ENCODE assay signal across 15 mouse cellular contexts in genomic region chr5:32397719-32398118, GRCm38 (mm10).
DNase-seq lines count a peak whose midpoint lies in the region; ATAC-seq lines count a peak whose summit lies in the region.
"Had no signal": no experiment of that assay in that cellular context is flagged by ENCODE, and none has a peak within 500 bp of the region (broad histone marks: within the 10 kb centered on the region; RNA-seq: fewer than 3 reads in every experiment).

No protein-coding gene starts in this region.

- ATAC-seq in kidney, embryonic 16.5 days (ENCODE audit: low FRiP score, low TSS enrichment): 0 out of 2 replicates have a peak, but pooled peaks have one; percentile 39
- ATAC-seq in embryonic facial prominence, embryonic 11.5 days (replicated peaks; ENCODE audit: insufficient number of reproducible peaks, low FRiP score, low TSS enrichment, low read depth): no peak
- ATAC-seq in lung, embryonic 16.5 days (ENCODE audit: low read depth): peak; percentile 78
- ATAC-seq in stomach, embryonic 16.5 days (ENCODE audit: insufficient read depth, low FRiP score): no peak
- ATAC-seq: midbrain, embryonic 16.5 days had no signal

- WGBS in kidney, embryonic 16.5 days: 68% methylated on average over 3 of the region's 3 CpGs
- 67% methylated on average over 3 of the region's 3 CpGs for WGBS in embryonic facial prominence, embryonic 11.5 days
- 58% methylated on average over 3 of the region's 3 CpGs for WGBS in lung, embryonic 16.5 days
- WGBS in stomach, embryonic 16.5 days: 49% methylated on average over 3 of the region's 3 CpGs

- no peaks in the 10 kb centered on the region for H3K36me3 ChIP-seq in kidney, embryonic 16.5 days (ENCODE audit: insufficient read depth, low read length)
- no peaks in the 10 kb centered on the region for H3K36me3 ChIP-seq in embryonic facial prominence, embryonic 11.5 days (replicated peaks; ENCODE audit: control insufficient read depth, insufficient read depth, low read depth, low read length)
- H3K36me3 ChIP-seq in lung, embryonic 16.5 days (ENCODE audit: control insufficient read depth, insufficient read depth, low read length): no peaks in the 10 kb centered on the region
- no peaks in the 10 kb centered on the region for H3K36me3 ChIP-seq in stomach, embryonic 16.5 days (ENCODE audit: control insufficient read depth, insufficient read depth, low read length)
- H3K36me3 ChIP-seq: neural tube, embryonic 12.5 days had no signal

- DNase-seq in kidney, adult 18-20 months: no peak
- DNase-seq in embryonic facial prominence, embryonic 11.5 days (ENCODE audit: low spot score): peak; percentile 29
- DNase-seq in urinary bladder, postnatal 4 days (ENCODE audit: low spot score in 2 of 2): no peak
- no peak for DNase-seq in testis, postnatal 10 days (ENCODE audit: low spot score)
- DNase-seq in urinary bladder, postnatal 36 days (ENCODE audit: low spot score in 2 of 2): no peak
- DNase-seq: adrenal gland, postnatal 14 days; liver; thymus, postnatal 14 days had no signal

- no peaks in the 10 kb centered on the region for H3K9me3 ChIP-seq in kidney, embryonic 16.5 days (ENCODE audit: low read length)
- no peaks in the 10 kb centered on the region for H3K9me3 ChIP-seq in embryonic facial prominence, embryonic 11.5 days (replicated peaks; ENCODE audit: control insufficient read depth, low read length)
- H3K9me3 ChIP-seq in lung, embryonic 16.5 days (ENCODE audit: control insufficient read depth, low read length): no peaks in the 10 kb centered on the region
- H3K9me3 ChIP-seq in stomach, embryonic 16.5 days (replicated peaks; ENCODE audit: control insufficient read depth, low read length): no peaks in the 10 kb centered on the region
- H3K9me3 ChIP-seq: neural tube, embryonic 12.5 days had no signal

- 0 out of 2 replicates have a peak, but pooled peaks cover 4% of the 10 kb centered on the region for H3K4me1 ChIP-seq in kidney, embryonic 16.5 days (ENCODE audit: insufficient read depth, low read length)
- no peaks in the 10 kb centered on the region for H3K4me1 ChIP-seq in embryonic facial prominence, embryonic 11.5 days (ENCODE audit: control insufficient read depth, insufficient read depth, low read length)
- peaks cover 13% of the 10 kb centered on the region for H3K4me1 ChIP-seq in lung, embryonic 16.5 days (replicated peaks; ENCODE audit: control insufficient read depth, insufficient read depth, low read length)
- peaks cover 31% of the 10 kb centered on the region for H3K4me1 ChIP-seq in stomach, embryonic 16.5 days (ENCODE audit: control insufficient read depth, insufficient read depth, low read length)
- H3K4me1 ChIP-seq: neural tube, embryonic 12.5 days had no signal

- no peak overlapping the region for H3K27ac ChIP-seq in kidney, embryonic 16.5 days (ENCODE audit: low read length)
- H3K27ac ChIP-seq in embryonic facial prominence, embryonic 11.5 days (replicated peaks; ENCODE audit: low read depth, low read length): no peak overlapping the region
- H3K27ac ChIP-seq in lung, embryonic 16.5 days (ENCODE audit: low read length): peak overlapping the region; percentile 70
- peak overlapping the region; percentile 55 for H3K27ac ChIP-seq in stomach, embryonic 16.5 days (ENCODE audit: low read length)
- H3K27ac ChIP-seq: left cerebral cortex, adult 2 months; neural tube, embryonic 12.5 days had no signal

- no peak overlapping the region for H3K9ac ChIP-seq in kidney, embryonic 16.5 days (replicated peaks; ENCODE audit: low read length)
- no peak overlapping the region for H3K9ac ChIP-seq in embryonic facial prominence, embryonic 11.5 days (replicated peaks; ENCODE audit: low read length)
- no peak overlapping the region for H3K9ac ChIP-seq in lung, embryonic 16.5 days (ENCODE audit: low read length)
- no peak overlapping the region for H3K9ac ChIP-seq in stomach, embryonic 16.5 days (ENCODE audit: low read length)
- H3K9ac ChIP-seq: neural tube, embryonic 12.5 days had no signal

- no peak overlapping the region for H3K4me2 ChIP-seq in kidney, embryonic 16.5 days (replicated peaks; ENCODE audit: low read depth, low read length)
- H3K4me2 ChIP-seq in embryonic facial prominence, embryonic 11.5 days (ENCODE audit: low read depth, low read length): no peak overlapping the region
- no peak overlapping the region for H3K4me2 ChIP-seq in lung, embryonic 16.5 days (ENCODE audit: low read depth, low read length)
- no peak overlapping the region for H3K4me2 ChIP-seq in stomach, embryonic 16.5 days (ENCODE audit: low read depth, low read length)
- H3K4me2 ChIP-seq: neural tube, embryonic 12.5 days had no signal

- H3K27me3 ChIP-seq in kidney, embryonic 16.5 days (ENCODE audit: insufficient read depth, low read length): no peaks in the 10 kb centered on the region
- no peaks in the 10 kb centered on the region for H3K27me3 ChIP-seq in embryonic facial prominence, embryonic 11.5 days (ENCODE audit: control insufficient read depth, insufficient read depth, low read length)
- no peaks in the 10 kb centered on the region for H3K27me3 ChIP-seq in lung, embryonic 16.5 days (ENCODE audit: control insufficient read depth, insufficient read depth, low read depth, low read length)
- H3K27me3 ChIP-seq in stomach, embryonic 16.5 days (ENCODE audit: control insufficient read depth, insufficient read depth, low read length): no peaks in the 10 kb centered on the region
- H3K27me3 ChIP-seq: neural tube, embryonic 12.5 days had no signal

- no peak overlapping the region for H3K4me3 ChIP-seq in kidney, embryonic 16.5 days (ENCODE audit: low read length)
- H3K4me3 ChIP-seq in embryonic facial prominence, embryonic 11.5 days (ENCODE audit: low read depth, low read length): no peak overlapping the region
- H3K4me3 ChIP-seq in lung, embryonic 16.5 days (ENCODE audit: low read length): no peak overlapping the region
- H3K4me3 ChIP-seq in stomach, embryonic 16.5 days (replicated peaks; ENCODE audit: low read length): no peak overlapping the region
- H3K4me3 ChIP-seq: erythroblast, embryonic 14.5 days; left cerebral cortex, adult 2 months; neural tube, embryonic 12.5 days had no signal

Comparison
In these comparisons a context has a peak if more than half of its experiments do, and no peak if none do; other contexts are left out.
1. ATAC-seq: peak in kidney, embryonic 16.5 days (single experiment) and lung, embryonic 16.5 days (single experiment); none in embryonic facial prominence, embryonic 11.5 days (single experiment) and stomach, embryonic 16.5 days (single experiment).
2. H3K27ac ChIP-seq: peak in lung, embryonic 16.5 days (single experiment) and stomach, embryonic 16.5 days (single experiment); none in kidney, embryonic 16.5 days (single experiment) and embryonic facial prominence, embryonic 11.5 days (single experiment).